Mouse (Mus musculus): ENCODE data around the gene Ndufb6. TPM values are rescaled to one million over a fixed set of nuclear protein-coding genes. Genes with fewer than 3 reads are reported as not detected.

Ndufb6 gene
- 291 and 294 TPM in 2 replicates for polyA plus RNA-seq (2016; fragmentation: Nextera tagmentation; extraction: Ambion mirVana)

DNA sequence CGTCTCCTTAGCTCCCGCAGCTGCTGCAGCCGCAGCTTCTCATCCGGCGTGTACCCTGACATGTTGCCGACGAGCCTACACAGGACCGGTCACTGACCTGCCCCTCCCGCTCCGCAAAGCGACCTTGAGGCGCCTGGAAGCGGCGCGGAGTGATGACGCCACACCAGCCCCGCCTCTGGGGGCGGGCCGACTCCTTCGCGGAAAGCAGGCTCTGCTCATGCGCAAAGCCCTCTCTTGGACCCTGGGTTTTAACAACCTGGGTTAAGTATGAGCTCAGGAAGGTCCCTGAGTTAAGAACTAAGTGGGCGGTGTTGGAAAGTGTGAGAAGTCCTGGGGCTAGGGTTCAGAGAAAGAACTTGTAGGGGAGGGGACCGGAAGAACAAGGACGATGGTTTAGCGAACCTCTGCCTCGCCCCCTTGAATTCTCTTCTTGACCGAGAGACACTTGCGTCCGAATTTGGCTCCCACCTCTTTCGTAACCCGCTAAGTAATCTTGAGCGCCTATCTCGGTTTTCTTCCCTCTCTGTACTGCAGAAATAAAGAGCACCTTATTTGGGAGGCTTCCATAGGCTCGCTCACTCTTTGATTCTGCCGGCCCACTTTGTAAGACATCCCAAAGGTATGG lies at the start of gene Ndufb6:
Ndufb6 (minus strand) TSS at position 146 of the 625 bp plus-strand sequence.
- Histone ChIP-seq H3K4me2 (peak within 1 kb of the TSS; percentile 91), H3K9ac (replicated peaks) (peak within 1 kb of the TSS; percentile 84), H3K27ac (peak within 1 kb of the TSS; percentile 86), H3K9me3 (no peaks in the 10 kb centered on the region), H3K27me3 (no peaks in the 10 kb centered on the region), H3K4me1 (replicated peaks) (peaks cover 9% of the 10 kb centered on the region), H3K4me3 (replicated peaks) (peak within 1 kb of the TSS; percentile 88), H3K36me3 (peaks cover 19% of the 10 kb centered on the region)
- WGBS, result under 1% methylated on average over 36 of the region's 36 CpGs
- peak; percentile 94 for ATAC-seq (ENCODE audit: insufficient number of reproducible peaks, insufficient read depth, low FRiP score, low TSS enrichment, low read depth)

DNA sequence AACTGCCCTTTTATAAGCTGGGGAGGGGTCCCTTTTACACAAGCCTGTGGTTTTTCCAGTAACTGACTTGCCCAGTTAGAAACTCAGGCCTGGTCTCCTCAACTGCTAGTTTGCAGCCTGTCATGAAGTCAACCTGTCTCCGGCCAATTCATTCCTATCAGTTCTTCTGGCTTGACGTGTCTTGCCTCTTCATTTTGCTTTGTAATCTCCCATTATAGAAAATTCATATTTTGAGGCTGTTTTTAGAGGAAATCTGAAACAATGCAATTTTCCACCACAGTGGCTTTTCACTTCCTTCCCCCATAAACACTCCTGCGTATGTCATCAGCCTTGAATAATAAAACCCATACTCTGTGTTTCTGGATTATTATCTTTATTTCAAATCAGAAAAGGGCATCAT lies 47.9 kb upstream of the Ndufb6 start:
- Histone ChIP-seq H3K4me3 (replicated peaks) (no peak overlapping the region), H3K36me3 (no peaks in the 10 kb centered on the region), H3K27me3 (no peaks in the 10 kb centered on the region), H3K4me1 (replicated peaks) (no peaks in the 10 kb centered on the region), H3K4me2 (no peak overlapping the region), H3K9me3 (no peaks in the 10 kb centered on the region), H3K27ac (no peak overlapping the region), H3K9ac (replicated peaks) (no peak overlapping the region)
- no peak for ATAC-seq (ENCODE audit: insufficient number of reproducible peaks, insufficient read depth, low FRiP score, low TSS enrichment, low read depth)
- 90% methylated on average over 3 of the region's 3 CpGs for WGBS

DNA sequence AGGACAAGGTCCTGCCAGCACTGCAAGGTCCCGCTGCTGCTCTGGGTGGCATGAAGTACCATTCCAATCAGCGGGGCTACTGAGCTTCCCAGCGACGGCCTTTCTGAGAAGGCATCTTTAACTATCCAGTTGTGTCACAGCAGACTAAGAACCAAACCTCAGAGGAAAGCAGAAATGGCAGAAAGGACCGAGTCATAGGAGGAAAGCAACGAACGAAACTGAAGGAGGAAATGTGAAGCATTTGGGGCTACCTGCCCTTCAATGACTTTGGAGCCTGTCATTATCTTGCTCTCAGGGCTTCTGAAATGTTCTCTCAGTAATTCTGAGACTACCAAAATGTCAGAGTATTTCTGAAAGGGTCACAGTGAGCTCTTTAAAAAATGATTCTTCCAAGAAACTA lies 45.4 kb upstream of the Ndufb6 start:
- Histone ChIP-seq H3K27ac (no peak overlapping the region), H3K4me3 (replicated peaks) (no peak overlapping the region), H3K9ac (replicated peaks) (no peak overlapping the region), H3K36me3 (no peaks in the 10 kb centered on the region), H3K4me2 (no peak overlapping the region), H3K4me1 (replicated peaks) (no peaks in the 10 kb centered on the region), H3K27me3 (no peaks in the 10 kb centered on the region), H3K9me3 (no peaks in the 10 kb centered on the region)
- 80% methylated on average over 7 of the region's 7 CpGs for WGBS
- ATAC-seq (ENCODE audit: insufficient number of reproducible peaks, insufficient read depth, low FRiP score, low TSS enrichment, low read depth), result no peak

DNA sequence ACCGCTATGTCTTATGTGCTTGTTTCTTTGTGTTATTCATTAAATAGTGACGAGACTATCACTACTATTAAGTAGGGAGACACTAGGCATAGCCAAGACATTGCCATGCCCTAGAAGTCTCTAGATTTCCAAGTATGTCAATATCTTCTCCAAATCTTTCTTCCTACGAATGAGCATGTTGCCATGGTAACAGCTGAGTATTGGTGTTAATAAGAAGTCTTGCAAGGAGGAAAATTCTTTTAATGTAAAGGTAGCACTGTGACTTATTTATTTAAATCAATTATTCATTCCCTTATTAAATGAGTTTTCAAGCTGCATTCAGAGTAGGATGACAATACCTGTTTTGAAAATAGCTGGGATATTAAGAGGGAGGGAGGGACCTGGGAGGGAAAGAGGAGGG lies 38.2 kb upstream of the Ndufb6 start:
- ATAC-seq (ENCODE audit: insufficient number of reproducible peaks, insufficient read depth, low FRiP score, low TSS enrichment, low read depth), result no peak
- WGBS, result 83% methylated on average over 3 of the region's 3 CpGs
- H3K27me3 ChIP-seq, result no peaks in the 10 kb centered on the region

GRCm38 (mm10) chr4:40313026-40313425 lies 33.8 kb upstream of the Ndufb6 start:
- Histone ChIP-seq H3K9ac (replicated peaks) (no peak overlapping the region), H3K4me1 (replicated peaks) (no peaks in the 10 kb centered on the region), H3K27ac (no peak overlapping the region), H3K9me3 (no peaks in the 10 kb centered on the region), H3K27me3 (no peaks in the 10 kb centered on the region), H3K36me3 (no peaks in the 10 kb centered on the region), H3K4me3 (replicated peaks) (no peak overlapping the region), H3K4me2 (no peak overlapping the region)
- WGBS, result 81% methylated on average over 6 of the region's 6 CpGs
- ATAC-seq (ENCODE audit: insufficient number of reproducible peaks, insufficient read depth, low FRiP score, low TSS enrichment, low read depth), result no peak

More for the DNA sequence above, 38.2 kb upstream of the Ndufb6 start:
- H3K9ac ChIP-seq (replicated peaks), result no peak overlapping the region
- H3K4me2 ChIP-seq, result no peak overlapping the region
- H3K4me1 ChIP-seq (replicated peaks), result no peaks in the 10 kb centered on the region
- H3K27ac ChIP-seq, result no peak overlapping the region
- H3K4me3 ChIP-seq (replicated peaks), result no peak overlapping the region
- no peaks in the 10 kb centered on the region for H3K36me3 ChIP-seq
- no peaks in the 10 kb centered on the region for H3K9me3 ChIP-seq

- Histone ChIP-seq H3K36me3 (no peaks in the 10 kb centered on the region), H3K4me1 (replicated peaks) (no peaks in the 10 kb centered on the region), H3K4me2 (no peak overlapping the region), H3K9ac (replicated peaks) (no peak overlapping the region), H3K27ac (no peak overlapping the region), H3K27me3 (no peaks in the 10 kb centered on the region), H3K9me3 (no peaks in the 10 kb centered on the region), H3K4me3 (replicated peaks) (no peak overlapping the region)
- WGBS, result 95% methylated on average over 1 of the region's 1 CpGs
- no peak for ATAC-seq (ENCODE audit: insufficient number of reproducible peaks, insufficient read depth, low FRiP score, low TSS enrichment, low read depth)
Measured at GRCm38 (mm10) chr4:40312213-40312612, 33.0 kb upstream of the Ndufb6 start.

- Histone ChIP-seq H3K9me3 (no peaks in the 10 kb centered on the region), H3K36me3 (no peaks in the 10 kb centered on the region), H3K4me1 (replicated peaks) (no peaks in the 10 kb centered on the region), H3K27ac (no peak overlapping the region), H3K27me3 (no peaks in the 10 kb centered on the region), H3K9ac (replicated peaks) (no peak overlapping the region), H3K4me3 (replicated peaks) (no peak overlapping the region), H3K4me2 (no peak overlapping the region)
- WGBS, result 72% methylated on average over 11 of the region's 11 CpGs
- no peak for ATAC-seq (ENCODE audit: insufficient number of reproducible peaks, insufficient read depth, low FRiP score, low TSS enrichment, low read depth)
Measured at GRCm38 (mm10) chr4:40310796-40311383, 31.7 kb upstream of the Ndufb6 start.

DNA sequence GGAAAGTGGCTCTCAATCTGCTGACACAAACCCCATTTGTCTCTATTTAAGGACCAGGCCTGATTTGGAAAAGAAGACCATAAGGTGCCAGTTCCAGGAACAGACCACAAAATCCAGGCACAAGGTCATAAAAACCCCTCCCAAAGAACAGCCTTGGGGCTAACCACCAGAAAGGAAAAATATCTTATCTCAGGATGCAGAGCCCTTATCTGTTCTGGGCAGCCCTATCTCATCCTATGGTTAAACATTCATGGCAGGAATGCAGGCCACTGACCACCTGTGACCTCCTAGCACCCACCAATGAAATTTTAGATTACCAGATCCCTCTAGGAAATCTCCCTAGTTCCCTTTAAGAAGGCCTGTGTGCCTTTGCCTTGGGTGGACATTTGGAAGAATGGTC lies 30.5 kb upstream of the Ndufb6 start:
- H3K27ac ChIP-seq, result no peak overlapping the region

DNA sequence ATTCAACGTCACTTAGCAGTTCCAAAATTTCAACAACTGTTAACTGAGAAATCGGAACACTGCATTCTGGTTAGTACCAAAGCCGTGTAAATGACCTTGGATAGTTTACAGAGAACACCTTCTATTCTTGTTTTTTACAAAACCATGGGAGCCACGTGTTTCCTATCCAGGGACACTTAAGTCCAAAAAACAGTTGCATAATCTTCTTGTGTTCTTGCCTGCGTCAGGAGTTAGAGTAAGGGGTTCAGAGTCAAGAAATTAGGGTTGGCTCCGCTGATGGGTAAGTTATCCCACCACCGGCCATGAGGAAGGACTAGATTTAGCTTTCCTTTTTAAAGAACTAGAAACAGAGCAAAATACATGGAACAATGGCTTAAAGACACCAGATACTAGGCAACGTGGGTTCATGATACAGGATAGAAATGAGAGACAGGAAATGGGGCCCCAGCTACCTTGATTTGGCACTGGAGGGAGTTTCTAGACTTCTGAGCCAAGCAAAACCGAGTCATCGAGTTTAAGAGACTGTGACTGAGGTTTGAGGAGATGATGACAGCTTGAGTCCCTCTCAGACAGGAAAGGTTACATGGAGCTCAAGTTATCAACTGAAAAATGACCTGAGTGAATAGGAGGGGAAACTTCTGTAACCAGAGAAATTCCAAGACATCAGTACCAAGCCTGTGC lies 23.4 kb upstream of the Ndufb6 start:
- Histone ChIP-seq H3K9ac (replicated peaks) (no peak overlapping the region), H3K36me3 (no peaks in the 10 kb centered on the region), H3K4me3 (replicated peaks) (no peak overlapping the region), H3K4me1 (replicated peaks) (no peaks in the 10 kb centered on the region), H3K9me3 (no peaks in the 10 kb centered on the region), H3K4me2 (no peak overlapping the region), H3K27me3 (peaks cover 5% of the 10 kb centered on the region; the same call in 1 of the 2 replicates), H3K27ac (no peak overlapping the region)
- 82% methylated on average over 10 of the region's 10 CpGs for WGBS
- no peak for ATAC-seq (ENCODE audit: insufficient number of reproducible peaks, insufficient read depth, low FRiP score, low TSS enrichment, low read depth)

More for the DNA sequence above, 30.5 kb upstream of the Ndufb6 start:
- no peaks in the 10 kb centered on the region for H3K4me1 ChIP-seq (replicated peaks)
- H3K4me3 ChIP-seq (replicated peaks), result no peak overlapping the region
- H3K36me3 ChIP-seq, result no peaks in the 10 kb centered on the region
- H3K27me3 ChIP-seq, result no peaks in the 10 kb centered on the region
- no peaks in the 10 kb centered on the region for H3K9me3 ChIP-seq
- H3K9ac ChIP-seq (replicated peaks), result no peak overlapping the region
- no peak overlapping the region for H3K4me2 ChIP-seq
- ATAC-seq (ENCODE audit: insufficient number of reproducible peaks, insufficient read depth, low FRiP score, low TSS enrichment, low read depth), result no peak

DNA sequence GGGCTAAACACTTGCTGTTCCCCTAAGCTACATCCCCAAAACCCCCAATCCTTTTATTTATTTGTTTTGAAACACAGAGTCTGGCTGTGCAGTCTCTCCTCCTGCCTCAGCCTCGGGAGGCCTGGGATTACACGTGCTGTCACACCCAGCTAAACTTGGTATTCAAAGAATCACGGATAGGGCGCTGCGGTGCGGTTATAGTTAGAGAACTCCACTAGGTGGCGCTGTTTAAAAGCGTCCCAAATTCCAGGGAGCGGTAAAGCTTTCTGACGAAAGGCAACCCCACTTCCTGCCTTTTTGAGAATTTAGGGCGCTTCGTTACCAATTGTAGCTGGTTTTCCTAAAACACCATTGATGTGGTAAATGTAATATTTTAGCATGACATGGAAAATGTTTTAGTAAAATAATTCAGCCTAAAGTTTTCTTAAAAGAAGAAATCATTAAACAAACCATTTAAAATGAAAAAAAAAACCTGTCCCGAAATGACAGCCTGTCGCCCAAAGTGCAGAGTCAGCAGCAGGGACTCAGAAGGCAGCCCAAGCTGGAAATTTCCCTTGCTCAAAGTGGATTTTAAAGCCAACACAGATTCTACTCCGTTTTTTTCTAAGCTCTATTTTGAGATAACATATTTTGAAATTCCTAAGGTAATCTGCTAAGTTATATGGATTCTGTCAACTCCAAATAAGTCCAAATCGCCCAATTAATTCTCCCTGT lies 22.0 kb upstream of the Ndufb6 start:
- Histone ChIP-seq H3K27me3 (peaks cover 5% of the 10 kb centered on the region; the same call in 1 of the 2 replicates), H3K4me3 (replicated peaks) (no peak overlapping the region), H3K9me3 (no peaks in the 10 kb centered on the region), H3K4me1 (replicated peaks) (no peaks in the 10 kb centered on the region), H3K36me3 (no peaks in the 10 kb centered on the region), H3K9ac (replicated peaks) (no peak overlapping the region), H3K4me2 (peak overlapping the region; percentile 33), H3K27ac (no peak overlapping the region)
- 12% methylated on average over 16 of the region's 16 CpGs for WGBS
- ATAC-seq (ENCODE audit: insufficient number of reproducible peaks, insufficient read depth, low FRiP score, low TSS enrichment, low read depth), result peak; percentile 75; the same call in 1 of the 2 replicates

GRCm38 (mm10) chr4:40299169-40299568 lies 19.9 kb upstream of the Ndufb6 start:
- H3K4me1 ChIP-seq (replicated peaks), result no peaks in the 10 kb centered on the region
- no peak overlapping the region for H3K9ac ChIP-seq (replicated peaks)
- H3K36me3 ChIP-seq, result no peaks in the 10 kb centered on the region
- H3K9me3 ChIP-seq, result peaks cover 4% of the 10 kb centered on the region; the same call in 1 of the 2 replicates
- no peak for ATAC-seq (ENCODE audit: insufficient number of reproducible peaks, insufficient read depth, low FRiP score, low TSS enrichment, low read depth)
- peaks cover 5% of the 10 kb centered on the region; the same call in 1 of the 2 replicates for H3K27me3 ChIP-seq
- no peak overlapping the region for H3K4me3 ChIP-seq (replicated peaks)
- H3K27ac ChIP-seq, result no peak overlapping the region
- H3K4me2 ChIP-seq, result no peak overlapping the region
- WGBS, result 77% methylated on average over 5 of the region's 5 CpGs

Measured in limb, embryonic 12.5 days (tissue).